Mouse (Mus musculus): ENCODE measurements around the gene Mfge8. TPM values are rescaled to one million over a fixed set of nuclear protein-coding genes. Genes with fewer than 3 reads are reported as not detected.

Gene Mfge8
- polyA plus RNA-seq, 1 experiment from 2014 or later: 152 TPM

- no peaks in the 10 kb centered on the region for H3K27me3 ChIP-seq
- no peak overlapping the region for H3K27ac ChIP-seq
- 0 out of 2 replicates have a peak, but pooled peaks cover 3% of the 10 kb centered on the region for H3K9me3 ChIP-seq
- 71% methylated on average over 1 of the region's 1 CpGs for WGBS
- H3K4me1 ChIP-seq: no peaks in the 10 kb centered on the region
- no peak overlapping the region for H3K9ac ChIP-seq
- no peaks in the 10 kb centered on the region for H3K36me3 ChIP-seq
- H3K4me2 ChIP-seq: no peak overlapping the region
- H3K4me3 ChIP-seq: no peak overlapping the region
- ATAC-seq (ENCODE audit: insufficient number of reproducible peaks, insufficient read depth, low FRiP score, low TSS enrichment, low read depth): no peak
These were observed 10.5 kb upstream of the Mfge8 start for GRCm38 (mm10) chr7:79159406-79159805.

GRCm38 (mm10) chr7:79149522-79149921 is 662 bp upstream of the Mfge8 start:
- Histone ChIP-seq H3K27me3 (no peaks in the 10 kb centered on the region), H3K4me2 (peak overlapping the region; percentile 86)
- 50% methylated on average over 6 of the region's 6 CpGs for WGBS

GRCm38 (mm10) chr7:79147931-79148653 is 768 bp downstream of the Mfge8 start:
- no peaks in the 10 kb centered on the region for H3K27me3 ChIP-seq
- H3K4me2 ChIP-seq: peak overlapping the region; percentile 86
- peak overlapping the region; percentile 74 for H3K4me3 ChIP-seq
- H3K27ac ChIP-seq: peak overlapping the region; percentile 39; the same call in 1 of the 2 replicates
- 0% methylated on average over 20 of the region's 20 CpGs for WGBS
- peak overlapping the region; percentile 85 for H3K9ac ChIP-seq
- ATAC-seq (ENCODE audit: insufficient number of reproducible peaks, insufficient read depth, low FRiP score, low TSS enrichment, low read depth): peak; percentile 2; the same call in 1 of the 2 replicates
- H3K36me3 ChIP-seq: peaks cover 17% of the 10 kb centered on the region
- H3K9me3 ChIP-seq: no peaks in the 10 kb centered on the region
- H3K4me1 ChIP-seq: peaks cover 18% of the 10 kb centered on the region

More at GRCm38 (mm10) chr7:79149522-79149921, 662 bp upstream of the Mfge8 start:
- Histone ChIP-seq H3K36me3 (peaks cover 6% of the 10 kb centered on the region; the same call in 1 of the 2 replicates), H3K9me3 (no peaks in the 10 kb centered on the region), H3K4me1 (peaks cover 18% of the 10 kb centered on the region), H3K4me3 (peak overlapping the region; percentile 74; the same call in 1 of the 2 replicates), H3K27ac (no peak overlapping the region), H3K9ac (no peak overlapping the region)
- no peak for ATAC-seq (ENCODE audit: insufficient number of reproducible peaks, insufficient read depth, low FRiP score, low TSS enrichment, low read depth)

- H3K9ac ChIP-seq: 0 out of 2 replicates have a peak overlapping the region, but pooled peaks have one; percentile 85
- no peaks in the 10 kb centered on the region for H3K27me3 ChIP-seq
These were observed 1.6 kb downstream of the Mfge8 start for GRCm38 (mm10) chr7:79147011-79147837.

GRCm38 (mm10) chr7:79140897-79141296 is 8.0 kb downstream of the Mfge8 start:
- Histone ChIP-seq H3K4me1 (no peaks in the 10 kb centered on the region), H3K27me3 (no peaks in the 10 kb centered on the region), H3K9me3 (no peaks in the 10 kb centered on the region), H3K36me3 (peaks cover 61% of the 10 kb centered on the region), H3K27ac (no peak overlapping the region), H3K4me3 (no peak overlapping the region), H3K4me2 (no peak overlapping the region), H3K9ac (no peak overlapping the region)
- no peak for ATAC-seq (ENCODE audit: insufficient number of reproducible peaks, insufficient read depth, low FRiP score, low TSS enrichment, low read depth)
- WGBS: 40% methylated on average over 8 of the region's 8 CpGs

More at GRCm38 (mm10) chr7:79147011-79147837, 1.6 kb downstream of the Mfge8 start:
- Histone ChIP-seq H3K4me2 (peak overlapping the region; percentile 86), H3K27ac (no peak overlapping the region), H3K4me1 (peaks cover 18% of the 10 kb centered on the region), H3K36me3 (peaks cover 25% of the 10 kb centered on the region), H3K4me3 (peak overlapping the region; percentile 74), H3K9me3 (no peaks in the 10 kb centered on the region)
- 40% methylated on average over 12 of the region's 12 CpGs for WGBS
- ATAC-seq (ENCODE audit: insufficient number of reproducible peaks, insufficient read depth, low FRiP score, low TSS enrichment, low read depth): no peak

- WGBS: 49% methylated on average over 4 of the region's 4 CpGs
- Histone ChIP-seq H3K9ac (no peak overlapping the region), H3K36me3 (peaks cover 64% of the 10 kb centered on the region), H3K4me3 (no peak overlapping the region), H3K9me3 (no peaks in the 10 kb centered on the region), H3K4me2 (no peak overlapping the region), H3K4me1 (no peaks in the 10 kb centered on the region), H3K27ac (no peak overlapping the region), H3K27me3 (no peaks in the 10 kb centered on the region)
- no peak for ATAC-seq (ENCODE audit: insufficient number of reproducible peaks, insufficient read depth, low FRiP score, low TSS enrichment, low read depth)
These were observed 8.8 kb downstream of the Mfge8 start for GRCm38 (mm10) chr7:79139891-79140591.

- Histone ChIP-seq H3K27me3 (no peaks in the 10 kb centered on the region), H3K36me3 (peaks cover 70% of the 10 kb centered on the region), H3K27ac (no peak overlapping the region), H3K9ac (no peak overlapping the region), H3K9me3 (no peaks in the 10 kb centered on the region), H3K4me1 (no peaks in the 10 kb centered on the region), H3K4me2 (no peak overlapping the region), H3K4me3 (no peak overlapping the region)
- no peak for ATAC-seq (ENCODE audit: insufficient number of reproducible peaks, insufficient read depth, low FRiP score, low TSS enrichment, low read depth)
- WGBS: 62% methylated on average over 6 of the region's 6 CpGs
These were observed 9.5 kb downstream of the Mfge8 start for GRCm38 (mm10) chr7:79139328-79139824.

- Histone ChIP-seq H3K9me3 (no peaks in the 10 kb centered on the region), H3K27ac (no peak overlapping the region), H3K4me3 (no peak overlapping the region), H3K27me3 (peaks cover 21% of the 10 kb centered on the region), H3K36me3 (peaks cover 45% of the 10 kb centered on the region), H3K4me1 (peaks cover 27% of the 10 kb centered on the region), H3K9ac (no peak overlapping the region), H3K4me2 (no peak overlapping the region)
- ATAC-seq (ENCODE audit: insufficient number of reproducible peaks, insufficient read depth, low FRiP score, low TSS enrichment, low read depth): no peak
- WGBS: 33% methylated on average over 6 of the region's 6 CpGs
These were observed 15.5 kb downstream of the Mfge8 start for GRCm38 (mm10) chr7:79133391-79133790.

GRCm38 (mm10) chr7:79130843-79131444 is 17.9 kb downstream of the Mfge8 start, which contains the start of gene Hapln3:
Gene Hapln3 (minus strand): TSS chr7:79131018.
- Histone ChIP-seq H3K4me1 (peaks cover 27% of the 10 kb centered on the region), H3K9me3 (no peaks in the 10 kb centered on the region), H3K27me3 (peaks cover 21% of the 10 kb centered on the region), H3K27ac (no peak within 1 kb of the TSS; the same call in none of the 2 replicates), H3K4me3 (peak within 1 kb of the TSS; percentile 35), H3K36me3 (peaks cover 24% of the 10 kb centered on the region), H3K4me2 (peak within 1 kb of the TSS; percentile 60), H3K9ac (peak within 1 kb of the TSS; percentile 49)
- WGBS: 3% methylated on average over 19 of the region's 19 CpGs
- ATAC-seq (ENCODE audit: insufficient number of reproducible peaks, insufficient read depth, low FRiP score, low TSS enrichment, low read depth): no peak

- H3K36me3 ChIP-seq: peaks cover 18% of the 10 kb centered on the region
- H3K4me1 ChIP-seq: peaks cover 31% of the 10 kb centered on the region
- ATAC-seq (ENCODE audit: insufficient number of reproducible peaks, insufficient read depth, low FRiP score, low TSS enrichment, low read depth): no peak
- H3K27me3 ChIP-seq: peaks cover 21% of the 10 kb centered on the region
- no peak overlapping the region for H3K27ac ChIP-seq
- 9% methylated on average over 13 of the region's 13 CpGs for WGBS
- H3K9ac ChIP-seq: peak overlapping the region; percentile 49
- no peaks in the 10 kb centered on the region for H3K9me3 ChIP-seq
- peak overlapping the region; percentile 60 for H3K4me2 ChIP-seq
- peak overlapping the region; percentile 35 for H3K4me3 ChIP-seq
These were observed 18.5 kb downstream of the Mfge8 start for GRCm38 (mm10) chr7:79130385-79130784.

Data from embryonic facial prominence, embryonic 13.5 days (tissue).